Mouse (Mus musculus) kidney, adult 2 months (tissue): ENCODE measurements around the gene Bik.
A peak's percentile ranks its signal among the peaks of the same experiment; 100 is the strongest.

ENCODE experiments used
- CTCF ChIP-seq: fragments of 200-500 bp; conservative IDR thresholded peaks from 2 replicates; pipeline ENCODE4 v1.5.1; 2011; ENCODE audit warnings: low read depth, mild to moderate bottlenecking, control low read depth, low read length, moderate library complexity, mixed read lengths; ENCODE audit not compliant: insufficient read depth, insufficient read length
- POLR2A ChIP-seq: fragments of 200-500 bp; IDR thresholded peaks from one replicate; pipeline ENCODE4 v1.6.1; 2011; ENCODE audit warnings: low read depth, low read length, control low read depth

GRCm38 (mm10) chr15:83483482-83483881 lies 43.2 kb upstream of the Bik start:
- TF ChIP-seq CTCF (peak; percentile 60), POLR2A (no peak)
